Mouse (Mus musculus) bone marrow, adult 2 months (tissue): Measurements from ENCODE around the gene Trpm7. TPM values are rescaled to one million over a fixed set of nuclear protein-coding genes. Genes with fewer than 3 reads are reported as not detected.

Source experiments
- H3K27ac ChIP-seq: fragments of 200-500 bp; 2 replicates; pipeline ENCODE4 v1.5.1; 2012; ENCODE audit warnings: low read depth, mild to moderate bottlenecking, control low read depth, inconsistent platforms, low read length; ENCODE audit not compliant: control insufficient read depth, poor library complexity, insufficient read depth
- H3K4me1 ChIP-seq: fragments of 200-500 bp; 2 replicates; pipeline ENCODE4 v1.6.1; 2011; ENCODE audit warnings: low read length; ENCODE audit not compliant: control insufficient read depth, insufficient read depth
- H3K4me3 ChIP-seq: fragments of 200-500 bp; replicated peaks from 2 replicates; pipeline ENCODE3; 2011; ENCODE audit warnings: mild to moderate bottlenecking, low read depth, low read length, control low read depth; ENCODE audit not compliant: control insufficient read depth
- CTCF ChIP-seq: fragments of 200-500 bp; IDR thresholded peaks from 2 replicates; pipeline ENCODE4 v1.5.1; 2011; ENCODE audit warnings: low read length, control low read depth; ENCODE audit not compliant: control insufficient read depth, insufficient read depth
- POLR2A ChIP-seq: fragments of 200-500 bp; IDR thresholded peaks from 2 replicates; pipeline ENCODE4 v1.6.1; 2011; ENCODE audit warnings: low read depth, mild to moderate bottlenecking, control low read depth, low read length, borderline replicate concordance; ENCODE audit not compliant: control insufficient read depth
- WGBS: fragments of 180-500 bp; shearing (Covaris S2); methylation state at CpG from one replicate; pipeline ENCODE4 v1.1.7; 2018; 5-methylcytosine and 5-hydroxymethylcytosine counted together
- polyA plus RNA-seq: library from polyadenylated mRNA; stranded (reverse); fragments of >200 nt; gene quantifications from 2 replicates; pipeline ENCODE4 v1.2.4, GENCODE M21; 2011; ENCODE audit warnings: low replicate concordance; ENCODE audit not compliant: missing spikeins, insufficient read depth, insufficient read length

Gene Trpm7
- polyA plus RNA-seq, 1 experiment, result 14.1 TPM

- 26% methylated on average over 1 of the region's 1 CpGs for WGBS
- no peak for TF ChIP-seq POLR2A
- no peak for TF ChIP-seq CTCF
- Histone ChIP-seq H3K27ac (no peak overlapping the region), H3K4me3 (no peak overlapping the region), H3K4me1 (no peaks in the 10 kb centered on the region)
Measured at GRCm38 (mm10) chr2:126776416-126776815, 99.6 kb downstream of the Trpm7 start.

DNA sequence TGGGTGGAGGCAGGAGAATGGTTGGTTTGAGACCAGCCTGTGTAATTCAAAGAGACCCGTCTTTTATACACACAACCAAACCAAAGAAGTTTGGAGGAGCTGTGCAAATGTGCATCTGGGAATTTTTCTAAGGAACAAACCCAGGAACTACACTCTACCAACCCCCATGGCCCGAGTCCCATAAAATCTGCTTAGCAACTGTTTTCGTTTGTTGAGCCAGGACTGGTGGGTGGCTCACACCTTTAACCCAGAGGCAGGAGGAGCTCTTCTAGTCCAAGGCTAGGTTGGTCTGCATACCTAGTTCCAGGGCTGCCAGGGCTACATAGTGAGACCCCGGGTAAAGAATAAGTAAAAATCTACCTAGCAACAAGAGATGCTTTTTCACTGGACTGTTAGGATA is 100.1 kb downstream of the Trpm7 start:
- no peak for TF ChIP-seq POLR2A
- TF ChIP-seq CTCF, result no peak
- WGBS, result 51% methylated on average over 4 of the region's 4 CpGs
- Histone ChIP-seq H3K4me1 (no peaks in the 10 kb centered on the region), H3K4me3 (no peak overlapping the region), H3K27ac (no peak overlapping the region)

GRCm38 (mm10) chr2:126772217-126772616 is 103.8 kb downstream of the Trpm7 start:
- TF ChIP-seq POLR2A (no peak), CTCF (no peak)
- WGBS, result 78% methylated on average over 5 of the region's 5 CpGs
- Histone ChIP-seq H3K27ac (no peak overlapping the region), H3K4me1 (no peaks in the 10 kb centered on the region), H3K4me3 (no peak overlapping the region)

DNA sequence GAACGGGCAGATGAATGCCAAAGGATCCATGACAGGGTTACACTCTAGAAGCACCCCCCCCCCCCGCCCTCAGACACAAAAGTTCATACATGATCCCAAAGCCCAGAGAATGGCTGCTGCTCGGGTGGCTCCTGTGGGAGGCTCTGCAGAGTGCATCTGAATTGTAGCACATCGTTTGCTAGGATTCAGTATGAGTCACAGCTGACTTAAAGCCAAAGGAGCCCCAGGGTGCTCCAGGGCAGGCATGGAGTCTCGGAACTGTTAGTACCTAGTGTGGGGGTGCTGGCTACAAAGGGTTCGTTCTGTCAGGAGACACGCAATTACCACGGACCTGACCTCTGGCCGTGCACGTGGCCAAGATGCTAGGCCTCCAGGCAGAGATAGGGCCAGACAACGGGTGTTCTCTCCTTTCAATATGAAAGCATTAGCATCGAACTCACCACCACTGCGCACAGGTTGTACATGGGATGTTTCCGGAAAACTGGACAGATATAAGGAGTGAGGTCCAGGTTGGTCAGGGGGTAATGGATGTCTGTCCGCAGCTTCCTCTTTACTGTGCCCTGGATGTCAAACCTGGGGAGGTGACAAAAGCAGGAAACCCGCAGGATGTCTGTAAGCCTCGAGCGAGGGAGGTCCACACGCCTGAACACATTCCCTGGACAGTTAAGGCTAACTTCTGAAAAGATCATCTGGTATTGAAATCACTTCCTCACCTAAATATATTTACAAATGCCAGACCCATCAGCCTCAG is 106.4 kb downstream of the Trpm7 start:
- no peak overlapping the region for H3K4me3 ChIP-seq
- no peaks in the 10 kb centered on the region for H3K4me1 ChIP-seq
- H3K27ac ChIP-seq, result no peak overlapping the region
- WGBS, result 44% methylated on average over 19 of the region's 19 CpGs
- no peak for TF ChIP-seq POLR2A
- TF ChIP-seq CTCF, result no peak

DNA sequence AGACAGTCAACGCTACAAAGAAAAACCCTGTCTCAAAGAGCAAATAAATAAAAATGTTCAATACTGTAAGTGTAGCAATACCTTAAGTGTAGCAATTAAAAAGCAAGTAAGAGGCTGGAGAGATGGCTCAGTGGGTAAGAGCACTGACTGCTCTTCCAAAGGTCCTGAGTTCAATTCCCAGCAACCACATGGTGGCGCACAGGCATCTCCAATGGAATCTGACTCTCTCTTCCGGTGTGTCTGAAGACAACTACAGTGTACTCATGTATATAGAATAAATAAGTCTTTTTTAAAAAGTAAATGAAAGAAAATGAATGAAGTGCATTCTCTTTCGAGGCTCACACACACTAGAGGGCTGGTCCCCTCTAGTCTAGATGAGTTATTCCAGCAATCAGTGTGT is 107.8 kb downstream of the Trpm7 start:
- TF ChIP-seq CTCF, result no peak
- TF ChIP-seq POLR2A, result no peak

DNA sequence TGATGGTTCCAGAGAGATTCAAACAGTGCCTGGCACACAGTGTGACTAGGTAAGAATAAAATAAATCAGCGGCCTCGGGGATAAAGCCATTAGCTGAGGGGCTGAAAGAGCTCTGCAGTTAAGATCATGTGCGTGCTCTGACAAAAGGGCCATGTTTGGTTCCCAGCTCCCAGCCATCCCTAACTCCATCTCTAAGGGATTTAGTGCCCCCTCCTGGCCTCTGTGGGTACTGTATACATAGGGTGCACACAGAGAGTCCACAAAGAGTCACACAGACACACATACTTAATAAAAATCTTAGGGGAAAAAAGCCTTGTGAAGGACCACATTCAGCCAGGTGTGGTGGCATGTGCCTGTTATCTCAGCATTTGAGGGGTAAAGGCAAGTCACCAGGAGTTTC is 108.4 kb downstream of the Trpm7 start:
- H3K4me1 ChIP-seq, result no peaks in the 10 kb centered on the region
- no peak overlapping the region for H3K27ac ChIP-seq
- H3K4me3 ChIP-seq, result no peak overlapping the region
- TF ChIP-seq POLR2A (no peak), CTCF (no peak)
- WGBS, result 88% methylated on average over 3 of the region's 3 CpGs

More for the DNA sequence above, 107.8 kb downstream of the Trpm7 start:
- no peaks in the 10 kb centered on the region for H3K4me1 ChIP-seq
- H3K27ac ChIP-seq, result no peak overlapping the region
- H3K4me3 ChIP-seq, result no peak overlapping the region
- 76% methylated on average over 4 of the region's 4 CpGs for WGBS

DNA sequence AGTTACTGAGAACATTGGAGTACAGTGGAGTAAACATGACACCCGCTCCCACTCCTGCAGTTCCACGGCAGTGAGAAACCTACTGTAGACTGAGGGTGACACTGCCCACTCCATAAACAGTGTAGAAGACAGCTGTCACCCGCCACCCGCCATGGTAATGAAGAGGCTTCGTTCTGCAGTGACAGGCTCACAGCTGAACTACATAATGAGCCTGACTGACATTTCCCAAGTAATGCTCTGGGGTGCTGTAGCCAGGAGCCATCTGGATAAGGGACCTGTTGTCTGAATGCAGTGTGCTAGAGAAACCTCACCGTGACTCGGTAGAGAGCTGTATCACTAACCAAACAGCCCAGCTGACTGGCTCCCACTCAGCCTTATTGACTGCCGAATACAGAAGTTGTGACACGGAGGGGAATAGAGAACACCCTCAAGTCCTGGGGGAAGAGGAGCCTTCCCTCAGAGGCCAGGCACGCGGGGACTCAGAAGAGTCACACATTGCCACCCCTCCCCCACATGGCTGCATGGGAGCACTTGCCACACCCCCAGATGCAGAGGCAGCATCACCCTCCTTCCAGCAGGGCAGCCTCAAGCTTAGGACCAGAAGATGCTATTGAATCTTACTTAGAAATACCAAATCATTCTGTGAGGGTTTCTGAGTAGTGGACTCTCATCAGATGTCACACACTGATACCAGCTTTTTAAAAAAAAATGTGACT is 110.0 kb downstream of the Trpm7 start:
- Histone ChIP-seq H3K27ac (no peak overlapping the region), H3K4me3 (no peak overlapping the region), H3K4me1 (no peaks in the 10 kb centered on the region)
- WGBS, result 48% methylated on average over 11 of the region's 11 CpGs
- TF ChIP-seq POLR2A, result no peak

- TF ChIP-seq POLR2A (no peak), CTCF (no peak)
- no peak overlapping the region for H3K4me3 ChIP-seq
- WGBS, result 84% methylated on average over 7 of the region's 7 CpGs
Measured at GRCm38 (mm10) chr2:126759351-126759750, 116.7 kb downstream of the Trpm7 start.

GRCm38 (mm10) chr2:126755664-126756063 is 120.4 kb downstream of the Trpm7 start:
- H3K4me1 ChIP-seq, result no peaks in the 10 kb centered on the region
- TF ChIP-seq CTCF (no peak), POLR2A (no peak)
- 96% methylated on average over 6 of the region's 6 CpGs for WGBS
- H3K4me3 ChIP-seq, result no peak overlapping the region
- H3K27ac ChIP-seq, result no peak overlapping the region

More at GRCm38 (mm10) chr2:126759351-126759750, 116.7 kb downstream of the Trpm7 start:
- H3K4me1 ChIP-seq, result no peaks in the 10 kb centered on the region
- H3K27ac ChIP-seq, result no peak overlapping the region

GRCm38 (mm10) chr2:126743389-126743788 is 132.6 kb downstream of the Trpm7 start:
- TF ChIP-seq POLR2A, result no peak
- TF ChIP-seq CTCF, result no peak
- H3K4me1 ChIP-seq, result no peaks in the 10 kb centered on the region
- no peak overlapping the region for H3K4me3 ChIP-seq
- WGBS, result 86% methylated on average over 5 of the region's 5 CpGs
- H3K27ac ChIP-seq, result no peak overlapping the region

Other genes with a start within 250 kb of the Trpm7 start
- 13.9 and 17.8 TPM in 2 replicates for gene Gabpb1, start 199.9 kb downstream of the Trpm7 start, polyA plus RNA-seq
- 12.5 and 16.7 TPM in 2 replicates for gene Usp8, start 168.9 kb downstream of the Trpm7 start, polyA plus RNA-seq
- 22.9 and 38.6 TPM in 2 replicates for gene Usp50, start 92.8 kb downstream of the Trpm7 start, polyA plus RNA-seq
- gene Sppl2a, start 57.0 kb upstream of the Trpm7 start, polyA plus RNA-seq, result 14.0 and 17.3 TPM in 2 replicates
- gene Ap4e1, start 132.5 kb upstream of the Trpm7 start, polyA plus RNA-seq, result 1.3 and 8.3 TPM in 2 replicates
- 36.1 and 44.3 TPM in 2 replicates for gene Blvra, start 194.4 kb upstream of the Trpm7 start, polyA plus RNA-seq